Mouse (Mus musculus): ENCODE results near the gene Taar7b. TPM values are rescaled to one million over a fixed set of nuclear protein-coding genes. Genes with fewer than 3 reads are reported as not detected.

Gene Taar7b
- under 1 TPM in 1 of 2 experiments, not detected in 1; 0.98 TPM for polyA plus RNA-seq (2017; shearing (Covaris generic))

DNA sequence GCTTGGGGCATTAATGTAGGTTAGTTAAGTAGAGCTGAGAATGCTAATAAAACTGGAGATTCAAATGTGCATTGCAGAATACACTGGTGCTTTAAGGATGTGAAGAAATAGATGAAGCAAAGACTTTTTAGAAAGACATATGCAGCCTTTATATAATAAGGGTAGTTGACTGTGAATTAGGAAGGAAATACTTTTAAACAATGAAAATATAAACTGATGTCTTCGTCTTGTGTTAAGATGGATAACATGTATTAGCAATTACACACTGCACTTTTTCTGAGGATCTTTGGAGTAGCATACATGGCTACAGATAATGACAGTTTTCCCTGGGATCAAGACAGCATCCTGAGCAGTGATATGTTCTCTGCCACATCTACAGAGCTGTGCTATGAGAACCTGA, at the start of gene Taar7b:
TSS of gene Taar7b (plus strand) at position 301 of the 400 bp plus-strand sequence.

DNA sequence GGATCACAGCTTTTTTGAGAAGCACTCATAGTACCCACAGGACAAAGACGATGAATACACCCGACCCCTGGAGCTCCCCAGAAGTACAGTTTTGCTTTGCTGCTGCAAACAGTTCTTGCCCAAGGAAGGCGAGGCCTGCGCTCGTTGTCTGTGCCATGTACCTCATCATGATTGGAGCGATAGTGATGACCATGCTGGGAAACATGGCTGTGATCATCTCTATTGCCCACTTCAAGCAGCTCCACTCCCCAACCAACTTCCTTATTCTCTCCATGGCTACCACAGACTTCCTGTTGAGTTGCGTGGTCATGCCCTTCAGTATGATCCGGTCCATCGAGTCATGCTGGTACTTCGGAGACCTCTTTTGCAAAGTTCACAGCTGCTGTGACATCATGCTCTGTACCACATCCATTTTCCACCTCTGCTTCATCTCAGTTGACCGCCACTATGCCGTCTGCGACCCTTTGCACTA, 39.3 kb upstream of the Taar7b start, which contains the start of gene Taar4:
TSS of gene Taar4 (plus strand) at position 51 of the 472 bp plus-strand sequence.

DNA sequence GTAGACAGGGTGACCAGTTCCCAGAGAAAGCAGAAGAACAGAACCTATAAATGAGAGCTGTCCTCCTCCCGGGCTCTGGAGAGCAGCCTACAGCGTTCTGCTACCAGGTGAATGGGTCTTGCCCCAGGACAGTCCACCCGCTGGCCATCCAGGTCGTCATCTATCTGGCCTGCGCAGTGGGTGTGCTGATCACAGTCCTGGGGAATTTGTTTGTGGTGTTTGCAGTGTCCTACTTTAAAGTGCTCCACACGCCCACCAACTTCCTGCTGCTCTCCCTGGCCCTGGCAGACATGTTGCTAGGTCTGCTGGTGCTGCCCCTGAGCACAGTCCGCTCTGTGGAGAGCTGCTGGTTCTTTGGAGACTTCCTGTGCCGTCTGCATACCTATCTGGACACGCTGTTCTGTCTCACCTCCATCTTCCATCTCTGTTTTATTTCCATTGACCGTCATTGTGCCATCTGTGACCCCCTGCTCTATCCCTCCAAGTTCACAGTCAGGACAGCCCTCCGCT, 29.0 kb upstream of the Taar7b start, which contains the start of gene Taar5:
TSS of gene Taar5 (plus strand) at position 51 of the 510 bp plus-strand sequence.

DNA sequence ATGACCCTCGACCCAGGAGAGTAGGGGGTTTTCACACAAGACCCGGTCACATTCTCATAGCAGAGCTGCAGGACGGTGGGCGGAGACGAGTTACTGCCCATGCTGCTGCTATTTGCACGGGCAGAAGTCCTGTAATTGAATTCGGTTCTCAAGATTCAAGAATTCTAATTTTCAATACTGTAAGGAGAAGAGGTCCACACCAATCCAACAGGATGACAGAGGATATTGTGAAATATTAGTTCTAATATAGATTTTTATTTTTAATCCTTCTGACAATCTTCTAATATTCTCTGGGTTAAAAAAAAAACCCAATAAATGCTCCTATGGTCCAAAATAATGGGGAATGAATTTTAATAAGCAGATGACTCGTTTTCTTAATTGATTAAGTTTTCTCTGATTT, 14.2 kb upstream of the Taar7b start, which contains the start of gene Taar6:
TSS of gene Taar6 (minus strand) at position 101 of the 400 bp plus-strand sequence.

DNA sequence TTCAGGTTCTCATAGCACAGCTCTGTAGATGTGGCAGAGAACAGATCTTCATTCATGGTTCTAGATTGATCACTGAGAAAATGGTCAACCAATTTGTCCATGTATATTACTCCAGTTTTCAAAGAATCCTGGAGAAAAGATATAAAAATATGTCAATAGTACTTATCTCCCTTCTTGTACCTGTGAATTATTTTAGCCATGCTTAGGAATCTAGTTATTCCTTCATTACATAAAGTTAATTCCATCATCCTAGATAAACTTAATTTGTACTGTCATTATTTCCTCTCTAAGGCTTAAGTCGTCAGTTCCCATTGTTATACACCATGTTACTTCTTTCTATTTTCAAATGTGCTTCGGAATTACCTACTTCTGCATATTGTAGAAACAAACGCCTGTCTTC, 6.4 kb upstream of the Taar7b start, which contains the start of gene Taar7a:
TSS of gene Taar7a (minus strand) at position 101 of the 400 bp plus-strand sequence.

DNA sequence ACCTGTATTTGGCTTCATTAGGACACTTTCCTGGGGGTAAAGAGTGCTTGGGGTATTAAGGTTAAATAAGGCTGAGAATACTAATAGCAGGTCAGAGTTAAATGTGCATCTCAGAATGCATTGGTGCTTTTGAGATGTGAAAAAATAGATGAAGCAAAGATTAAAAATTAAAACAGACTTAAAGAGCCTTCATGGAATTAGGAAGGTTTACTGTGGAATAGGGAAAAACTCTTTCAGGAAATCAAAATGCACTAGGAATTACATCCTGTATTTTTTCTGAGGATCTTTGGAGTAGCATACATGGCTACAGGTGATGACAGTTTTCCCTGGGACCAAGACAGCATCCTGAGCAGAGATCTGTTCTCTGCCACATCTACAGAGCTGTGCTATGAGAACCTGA, 27.2 kb downstream of the Taar7b start, which contains the start of gene Taar7d:
TSS of gene Taar7d (plus strand) at position 301 of the 400 bp plus-strand sequence.

DNA sequence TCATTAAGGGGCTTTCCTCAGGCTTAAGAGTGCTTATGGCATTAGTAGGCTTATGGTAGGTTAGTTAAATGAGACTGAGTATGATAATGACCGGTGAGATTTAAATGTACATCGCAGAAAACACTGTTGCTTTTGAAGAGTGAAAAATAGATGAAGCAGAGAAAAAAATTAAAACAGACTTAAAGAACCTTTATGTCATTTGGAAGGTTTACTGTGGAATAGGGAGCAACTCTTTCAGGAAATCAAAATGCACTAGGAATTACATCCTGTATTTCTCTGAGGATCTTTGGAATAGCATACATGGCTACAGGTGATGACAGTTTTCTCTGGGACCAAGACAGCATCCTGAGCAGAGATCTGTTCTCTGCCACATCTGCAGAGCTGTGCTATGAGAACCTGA, 37.6 kb downstream of the Taar7b start, which contains the start of gene Taar7e:
TSS of gene Taar7e (plus strand) at position 301 of the 400 bp plus-strand sequence.

DNA sequence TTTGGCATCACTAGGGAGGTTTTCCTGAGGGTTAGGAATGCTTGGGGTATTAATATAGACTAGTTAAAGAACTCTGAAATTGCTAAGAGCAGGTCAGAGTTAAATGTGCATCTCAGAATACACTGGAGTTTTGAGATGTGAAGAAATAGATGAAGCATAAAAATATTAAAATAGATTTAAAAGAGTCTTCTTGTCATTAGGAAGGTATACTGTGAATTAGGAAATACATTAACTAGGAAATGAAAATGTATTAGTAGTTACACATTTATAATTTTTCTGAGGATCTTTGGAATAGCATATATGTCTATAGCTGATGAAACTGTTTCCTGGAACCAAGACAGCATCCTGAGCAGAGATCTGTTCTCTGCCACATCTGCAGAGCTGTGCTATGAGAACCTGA, 49.5 kb downstream of the Taar7b start, which contains the start of gene Taar7f:
TSS of gene Taar7f (plus strand) at position 301 of the 400 bp plus-strand sequence.

Other genes with a start within 250 kb of the Taar7b start
- gene Rps12, start 212.7 kb upstream of the Taar7b start, polyA plus RNA-seq (2017; shearing (Covaris generic)) = 10 to 100 TPM; 21.7 to 29.9 TPM
- 1 to 10 TPM in 1 of 2 experiments, under 1 TPM in 1; 0.53 to 1.4 TPM for gene Slc18b1, start 203.0 kb upstream of the Taar7b start, polyA plus RNA-seq (2017; shearing (Covaris generic))
- gene Vnn3, start 148.5 kb upstream of the Taar7b start, polyA plus RNA-seq (2017; shearing (Covaris generic)) = under 1 TPM; 0.11 to 0.16 TPM
- under 1 TPM; 0.53 to 0.74 TPM for gene Vnn1, start 105.3 kb upstream of the Taar7b start, polyA plus RNA-seq (2017; shearing (Covaris generic))
- 1 to 10 TPM in 1 of 2 experiments, not detected in 1; 1.7 TPM for gene Taar1, start 79.6 kb upstream of the Taar7b start, polyA plus RNA-seq (2017; shearing (Covaris generic))
- gene Taar2, start 61.4 kb upstream of the Taar7b start, polyA plus RNA-seq (2017; shearing (Covaris generic)) = not detected
- not detected for gene Taar3, start 50.4 kb upstream of the Taar7b start, polyA plus RNA-seq (2017; shearing (Covaris generic))
- gene Taar4, start 39.4 kb upstream of the Taar7b start, polyA plus RNA-seq (2017; shearing (Covaris generic)) = not detected
- gene Taar5, start 29.2 kb upstream of the Taar7b start, polyA plus RNA-seq (2017; shearing (Covaris generic)) = 1 to 10 TPM in 1 of 2 experiments, not detected in 1; 1.2 TPM
- gene Taar6, start 14.3 kb upstream of the Taar7b start, polyA plus RNA-seq (2017; shearing (Covaris generic)) = under 1 TPM in 1 of 2 experiments, not detected in 1; 0.16 TPM
- under 1 TPM in 1 of 2 experiments, not detected in 1; 0.36 TPM for gene Taar7a, start 6.5 kb upstream of the Taar7b start, polyA plus RNA-seq (2017; shearing (Covaris generic))
- not detected for gene Taar7d, start 27.3 kb downstream of the Taar7b start, polyA plus RNA-seq (2017; shearing (Covaris generic))
- under 1 TPM; 0.46 to 0.50 TPM for gene Taar7e, start 37.7 kb downstream of the Taar7b start, polyA plus RNA-seq (2017; shearing (Covaris generic))
- gene Taar7f, start 49.6 kb downstream of the Taar7b start, polyA plus RNA-seq (2017; shearing (Covaris generic)) = not detected
- not detected for gene Taar8a, start 76.6 kb downstream of the Taar7b start, polyA plus RNA-seq (2017; shearing (Covaris generic))
- not detected for gene Taar8b, start 92.4 kb downstream of the Taar7b start, polyA plus RNA-seq (2017; shearing (Covaris generic))
- gene Taar8c, start 102.0 kb downstream of the Taar7b start, polyA plus RNA-seq (2017; shearing (Covaris generic)) = not detected
- gene Taar9, start 109.6 kb downstream of the Taar7b start, polyA plus RNA-seq (2017; shearing (Covaris generic)) = 1 to 10 TPM in 1 of 2 experiments, under 1 TPM in 1; 0.14 to 1.4 TPM
- gene Stx7, start 149.4 kb downstream of the Taar7b start, polyA plus RNA-seq (2017; shearing (Covaris generic)) = 10 to 100 TPM; 39.8 to 48.8 TPM
- not detected for gene Moxd1, start 223.6 kb downstream of the Taar7b start, polyA plus RNA-seq (2017; shearing (Covaris generic))

All from inflammation-experienced regulatory T-cells (primary cell).